Mouse (Mus musculus) megakaryocyte-erythroid progenitor cell, adult 5 weeks (primary cell): ENCODE measurements around the gene Brap. TPM values are rescaled to one million over a fixed set of nuclear protein-coding genes. Genes with fewer than 3 reads are reported as not detected.

ENCODE experiments used
- polyA plus RNA-seq: library from polyadenylated mRNA; stranded (reverse); fragments of >175 nt; gene quantifications from 2 replicates; pipeline ENCODE4 v1.2.3, GENCODE M21; 2012

Gene Brap
- polyA plus RNA-seq: 13.3 and 15.3 TPM in 2 replicates

DNA sequence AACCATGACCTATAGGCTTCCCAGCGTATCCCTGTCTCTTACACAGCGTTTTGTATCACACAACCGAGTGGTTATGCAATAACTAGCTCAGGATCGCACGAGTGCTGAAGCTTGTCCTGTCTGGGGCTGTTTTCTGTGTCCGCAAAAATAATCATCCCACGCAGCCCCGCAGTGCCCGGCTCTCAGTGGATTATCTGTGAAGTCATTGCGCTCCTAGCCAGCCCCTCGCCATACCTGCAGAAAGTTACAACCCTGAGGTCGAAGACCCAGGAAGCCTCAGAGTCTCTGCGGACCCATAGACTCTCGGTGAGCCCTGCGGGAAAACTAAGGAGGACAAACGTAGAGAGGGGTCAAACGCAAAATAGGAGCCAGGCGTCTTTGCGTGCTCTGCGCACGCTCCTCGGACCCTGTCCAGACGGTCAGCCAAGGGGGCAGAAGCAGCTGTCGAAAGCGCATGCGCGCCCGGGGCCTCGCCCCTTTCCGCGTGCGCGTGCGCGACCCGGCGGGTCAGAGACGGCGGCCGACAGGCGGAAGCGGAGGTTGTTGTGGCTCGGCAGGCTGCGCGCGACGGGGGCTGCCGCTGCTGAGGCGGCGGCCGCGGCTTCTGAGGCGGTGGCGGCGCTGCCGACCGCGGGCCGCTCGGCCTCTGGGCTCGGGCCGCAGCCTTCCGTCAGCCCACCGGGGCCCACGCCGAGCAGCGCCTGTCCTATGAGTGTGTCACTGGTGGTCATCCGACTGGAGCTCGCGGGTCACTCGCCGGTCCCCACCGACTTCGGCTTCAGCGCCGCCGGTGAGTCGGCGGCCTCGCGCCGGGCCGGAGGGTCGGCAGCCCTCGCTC is at the start of gene Brap, which contains the start of gene Acad10:
Gene Brap, plus strand, starts transcription at position 505 of the 838 bp plus-strand sequence.
Gene Acad10, minus strand, starts transcription at position 456 of the 838 bp plus-strand sequence.

DNA sequence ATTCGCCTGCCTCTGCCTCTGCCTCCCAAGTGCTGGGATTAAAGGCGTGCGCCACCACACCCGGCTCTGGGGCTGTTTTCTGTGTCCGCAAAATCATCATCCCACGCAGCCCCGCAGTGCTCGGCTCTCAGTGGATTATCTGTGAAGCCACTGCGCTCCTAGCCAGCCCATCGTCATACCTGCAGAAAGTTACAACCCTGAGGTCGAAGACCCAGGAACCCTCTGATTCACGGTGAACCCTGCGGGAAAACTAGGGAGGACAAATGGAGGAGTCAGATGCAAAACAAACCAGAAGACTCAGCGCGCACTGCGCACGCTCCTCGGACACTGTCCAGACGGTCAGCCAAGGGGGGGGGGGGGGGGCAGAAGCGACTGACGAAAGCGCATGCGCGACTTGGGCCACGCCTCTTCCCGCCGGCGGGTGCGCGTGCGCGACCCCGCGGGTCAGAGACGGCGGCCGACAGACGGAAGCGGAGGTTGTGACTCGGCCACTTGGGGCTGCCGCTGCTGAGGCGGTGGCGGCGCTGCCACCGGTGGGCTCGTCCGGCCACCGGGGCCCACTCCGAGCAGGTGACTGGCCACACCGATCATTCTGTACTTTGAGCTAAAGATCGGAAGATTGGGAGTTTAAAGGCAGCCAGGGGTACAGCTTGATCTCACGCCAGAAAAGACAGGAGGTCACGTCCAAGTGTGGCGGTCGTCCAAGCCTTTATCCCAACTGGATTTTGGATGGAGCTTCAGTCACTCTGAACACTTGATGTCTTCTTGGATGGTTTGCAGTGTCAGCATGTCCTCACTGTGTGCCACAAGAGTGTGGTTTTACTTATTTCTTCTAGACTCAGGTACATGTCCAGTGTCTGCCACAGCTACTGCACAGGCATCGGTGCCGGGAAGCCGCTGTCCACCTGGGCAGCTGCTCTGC is 41.5 kb upstream of the Brap start, which contains the start of gene Acad12:
Gene Acad12, minus strand, starts transcription at position 347 of the 922 bp plus-strand sequence.

DNA sequence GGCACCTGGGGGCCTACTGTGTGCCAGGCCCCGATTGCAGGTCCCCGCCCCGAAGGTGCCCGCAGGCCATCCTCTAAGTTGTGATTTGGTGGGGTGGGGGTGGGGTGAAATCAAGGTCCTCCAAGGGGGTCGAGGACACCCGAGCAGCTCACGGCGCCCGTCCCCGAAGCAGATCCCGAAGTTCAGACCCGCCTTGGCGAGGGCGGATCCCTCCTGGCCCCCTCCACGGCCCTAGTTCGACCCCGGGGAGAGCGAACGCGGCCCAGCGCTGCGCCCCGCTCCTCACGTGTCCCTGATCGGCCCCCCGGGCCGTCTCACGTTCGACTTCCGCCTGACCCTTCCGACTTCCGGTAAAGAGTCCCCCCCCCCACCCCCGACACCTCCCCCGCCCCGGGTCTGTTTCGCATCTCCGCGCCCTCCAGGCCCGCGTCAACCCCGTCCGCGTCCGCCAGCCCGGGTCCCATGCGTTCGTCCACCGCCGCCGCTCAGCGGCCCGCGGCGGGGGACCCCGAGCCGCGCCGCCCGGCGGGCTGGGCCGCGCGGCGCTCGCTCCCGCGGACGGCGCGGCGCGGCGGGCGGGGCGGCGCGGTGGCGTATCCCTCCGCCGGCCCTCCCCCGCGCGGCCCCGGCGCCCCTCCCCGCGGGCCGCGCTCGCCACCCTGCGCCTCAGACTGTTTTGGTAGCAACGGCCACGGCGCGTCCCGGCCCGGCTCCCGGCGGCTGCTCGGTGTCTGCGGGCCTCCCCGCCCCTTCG is 51.0 kb downstream of the Brap start, which contains the start of gene Atxn2:
Gene Atxn2, plus strand, starts transcription at position 164 of the 754 bp plus-strand sequence.

Other genes starting within 250 kb of the Brap start
- gene Tmem116, start 208.7 kb upstream of the Brap start, polyA plus RNA-seq: 0.03 and 0.14 TPM in 2 replicates
- gene Erp29, start 208.1 kb upstream of the Brap start, polyA plus RNA-seq: 290 and 380 TPM in 2 replicates
- 0.09 TPM in 1 of 2 replicates, not detected in the other for gene Adam1b, start 157.1 kb upstream of the Brap start, polyA plus RNA-seq
- gene Adam1a, start 115.1 kb upstream of the Brap start, polyA plus RNA-seq: 0.66 and 1.1 TPM in 2 replicates
- not detected in 2 replicates for gene Gm42878, start 115.1 kb upstream of the Brap start, polyA plus RNA-seq
- 73.7 and 89.7 TPM in 2 replicates for gene Mapkapk5, start 114.7 kb upstream of the Brap start, polyA plus RNA-seq
- gene Aldh2, start 66.7 kb upstream of the Brap start, polyA plus RNA-seq: 819 and 839 TPM in 2 replicates
- gene Acad12, start 41.6 kb upstream of the Brap start, polyA plus RNA-seq: 1.2 and 1.5 TPM in 2 replicates
- gene Acad10, start within 50 bp of the Brap start, polyA plus RNA-seq: 2.3 and 3.4 TPM in 2 replicates
- gene Atxn2, start 50.8 kb downstream of the Brap start, polyA plus RNA-seq: 47.6 and 52.0 TPM in 2 replicates
- gene Sh2b3, start 177.1 kb downstream of the Brap start, polyA plus RNA-seq: 188 and 211 TPM in 2 replicates
- 18.9 and 24.4 TPM in 2 replicates for gene Pheta1, start 188.4 kb downstream of the Brap start, polyA plus RNA-seq